Comparison of ENCODE assay signal across 14 mouse cellular contexts in genomic region chr5:139405953-139406352, GRCm38 (mm10). TPM values are rescaled to one million over a fixed set of nuclear protein-coding genes. Genes with fewer than 3 reads are reported as not detected.
A peak's percentile ranks its signal among the peaks of the same experiment; 100 is the strongest.
DNase-seq lines count a peak whose midpoint lies in the region; ATAC-seq and TF ChIP-seq lines count a peak whose summit lies in the region.
"Had no signal": no experiment of that assay in that cellular context is flagged by ENCODE, and none has a peak within 500 bp of the region (broad histone marks: within the 10 kb centered on the region; RNA-seq: fewer than 3 reads in every experiment).

No protein-coding gene starts in this region.

- no peak overlapping the region for H3K4me2 ChIP-seq in heart, postnatal 0 days (ENCODE audit: low read depth, low read length)
- H3K4me2 ChIP-seq in liver, postnatal 0 days (ENCODE audit: low read depth, low read length), result peak overlapping the region; percentile 53
- H3K4me2 ChIP-seq: hindbrain, embryonic 15.5 days; neural tube, embryonic 12.5 days had no signal

- no peaks in the 10 kb centered on the region for H3K27me3 ChIP-seq in heart, postnatal 0 days (ENCODE audit: control insufficient read depth, insufficient read depth, low read length)
- H3K27me3 ChIP-seq in liver, postnatal 0 days (ENCODE audit: insufficient read depth, low read length), result no peaks in the 10 kb centered on the region
- H3K27me3 ChIP-seq: hindbrain, embryonic 15.5 days; neural tube, embryonic 12.5 days had no signal

- H3K9ac ChIP-seq in heart, postnatal 0 days (replicated peaks; ENCODE audit: low read depth, low read length), result no peak overlapping the region
- peak overlapping the region; percentile 51; the same call in 1 of the 2 replicates for H3K9ac ChIP-seq in liver, postnatal 0 days (replicated peaks)
- H3K9ac ChIP-seq: hindbrain, embryonic 15.5 days; neural tube, embryonic 12.5 days had no signal

- TF ChIP-seq EP300 in heart, postnatal 0 days (IDR thresholded peaks at IDR 0.05; ENCODE audit: low read depth), result no peak
- TF ChIP-seq EP300 in liver, postnatal 0 days (IDR thresholded peaks at IDR 0.05; ENCODE audit: low read depth), result no peak

- intact Hi-C loops in heart, postnatal 36 days (cut with DNase I), result loop anchor here (10.0 kb wide), 1 partner anchor 389 kb away; the partner anchor contains the start of gene Mafk

- no peaks in the 10 kb centered on the region for H3K9me3 ChIP-seq in heart, postnatal 0 days (replicated peaks; ENCODE audit: control insufficient read depth, low read length)
- H3K9me3 ChIP-seq in liver, postnatal 0 days (ENCODE audit: low read length), result no peaks in the 10 kb centered on the region
- H3K9me3 ChIP-seq: hindbrain, embryonic 15.5 days; neural tube, embryonic 12.5 days had no signal

- peaks cover 17% of the 10 kb centered on the region for H3K4me1 ChIP-seq in lung, adult 2 months (ENCODE audit: control insufficient read depth, insufficient read depth, low read length)
- peaks cover 21% of the 10 kb centered on the region for H3K4me1 ChIP-seq in heart, postnatal 0 days (ENCODE audit: control insufficient read depth, insufficient read depth)
- peaks cover 25% of the 10 kb centered on the region for H3K4me1 ChIP-seq in liver, postnatal 0 days (ENCODE audit: insufficient read depth)

- DNase-seq in heart, adult 8-10 months (ENCODE audit: low spot score), result peak; percentile 65
- no peak for DNase-seq in heart, postnatal 36 days
- DNase-seq in lung, adult 2 months, result no peak
- no peak for DNase-seq in lung, postnatal 14 days
- DNase-seq in heart, postnatal 0 days (ENCODE audit: low spot score), result no peak
- no peak for DNase-seq in liver, postnatal 0 days
- DNase-seq in layer of hippocampus, adult 2 months (ENCODE audit: low spot score in 2 of 2), result no peak
- DNase-seq in gastrocnemius, postnatal 10 days, result no peak
- DNase-seq: adrenal gland, adult 8-10 months; cerebellum, adult 2 months; right cerebral cortex, postnatal 14 days had no signal

- ATAC-seq in heart, postnatal 0 days (ENCODE audit: insufficient read depth, low read depth), result no peak
- ATAC-seq in liver, postnatal 0 days, result no peak

- H3K27ac ChIP-seq in heart, postnatal 0 days (ENCODE audit: low read depth), result peak overlapping the region; percentile 37; the same call in 1 of the 2 replicates
- peak overlapping the region; percentile 91 for H3K27ac ChIP-seq in liver, postnatal 0 days (ENCODE audit: low read depth)
- H3K27ac ChIP-seq in layer of hippocampus, adult 2 months, result no peak overlapping the region
- H3K27ac ChIP-seq: hindbrain, embryonic 15.5 days; neural tube, embryonic 12.5 days had no signal

- peak overlapping the region; percentile 31 for H3K4me3 ChIP-seq in lung, adult 2 months (replicated peaks; ENCODE audit: extremely low read depth, low read depth, low read length)
- no peak overlapping the region for H3K4me3 ChIP-seq in heart, postnatal 0 days (ENCODE audit: low read depth, low read length)
- peak overlapping the region; percentile 29; the same call in 1 of the 2 replicates for H3K4me3 ChIP-seq in liver, postnatal 0 days (ENCODE audit: low read depth, low read length)
- no peak overlapping the region for H3K4me3 ChIP-seq in layer of hippocampus, adult 2 months
- H3K4me3 ChIP-seq: hindbrain, embryonic 15.5 days; neural tube, embryonic 12.5 days had no signal

- no peak for TF ChIP-seq POLR2A in lung, adult 2 months (IDR thresholded peaks at IDR 0.05; ENCODE audit: borderline replicate concordance, extremely low read depth, low read depth, low read length)

- no peak for TF ChIP-seq CTCF in lung, adult 2 months (IDR thresholded peaks at IDR 0.05; ENCODE audit: insufficient read depth, low read length)
- no peak for TF ChIP-seq CTCF in heart, postnatal 0 days (IDR thresholded peaks at IDR 0.05; ENCODE audit: low read depth)
- no peak for TF ChIP-seq CTCF in liver, postnatal 0 days (IDR thresholded peaks at IDR 0.05; ENCODE audit: low read depth)
- no peak for TF ChIP-seq CTCF in layer of hippocampus, adult 2 months (conservative IDR thresholded peaks at IDR 0.05)

- WGBS in lung, adult 2 months, result 50% methylated on average over 3 of the region's 3 CpGs
- WGBS in heart, postnatal 0 days, result 36% methylated on average over 3 of the region's 3 CpGs
- 50% methylated on average over 3 of the region's 3 CpGs for WGBS in liver, postnatal 0 days (ENCODE audit: insufficient replicate concordance)

- H3K36me3 ChIP-seq in heart, postnatal 0 days (replicated peaks; ENCODE audit: control insufficient read depth, insufficient read depth, low read length), result no peaks in the 10 kb centered on the region
- H3K36me3 ChIP-seq in liver, postnatal 0 days (replicated peaks; ENCODE audit: insufficient read depth, low read length), result no peaks in the 10 kb centered on the region
- H3K36me3 ChIP-seq: hindbrain, embryonic 15.5 days; neural tube, embryonic 12.5 days had no signal

RNA-seq across cellular contexts. Expression of gene C130050O18Rik, which starts 0.9 kb away (rescaled TPM):
- 1 to 10 TPM in 1 of 4 experiments, under 1 TPM in 3; 0.49 to 1.2 (median 0.72) TPM for total RNA-seq in heart, adult 8-10 months (2022)
- under 1 TPM; 0.62 to 0.64 TPM for total RNA-seq in heart, postnatal 36 days (2021)
- 7.2 and 9.0 TPM in 2 replicates for polyA plus RNA-seq in lung, adult 2 months (2012; rRNA removed)
- 1.7 and 1.8 TPM in 2 replicates for total RNA-seq in heart, postnatal 0 days (2014; rRNA removed; ENCODE audit: low replicate concordance)
- 0.23 and 0.31 TPM in 2 replicates for polyA plus RNA-seq in heart, postnatal 0 days (2015; fragmentation: Nextera tagmentation; extraction: Ambion mirVana)
- polyA plus RNA-seq in liver, postnatal 0 days (2015; fragmentation: Nextera tagmentation; extraction: Ambion mirVana), result 1.9 and 2.0 TPM in 2 replicates
- under 1 TPM in 1 of 2 experiments, not detected in 1; 0.18 TPM for total RNA-seq in layer of hippocampus, adult 2 months (2021)
- 1 to 10 TPM; 1.0 to 1.5 TPM for total RNA-seq in gastrocnemius, postnatal 10 days (2021)

RNA-seq across cellular contexts. Expression of gene Gper1, which starts 17.0 kb away (rescaled TPM):
- 1 to 10 TPM; 1.1 to 1.6 (median 1.3) TPM for total RNA-seq in heart, adult 8-10 months (2022)
- total RNA-seq in heart, postnatal 36 days (2021), result 1 to 10 TPM; 1.7 to 2.0 TPM
- 2.7 and 3.3 TPM in 2 replicates for polyA plus RNA-seq in lung, adult 2 months (2012; rRNA removed)
- total RNA-seq in heart, postnatal 0 days (2014; rRNA removed; ENCODE audit: low replicate concordance), result 1.3 and 4.5 TPM in 2 replicates
- 1.0 and 2.0 TPM in 2 replicates for polyA plus RNA-seq in heart, postnatal 0 days (2015; fragmentation: Nextera tagmentation; extraction: Ambion mirVana)
- 0.09 and 0.11 TPM in 2 replicates for polyA plus RNA-seq in liver, postnatal 0 days (2015; fragmentation: Nextera tagmentation; extraction: Ambion mirVana)
- 1 to 10 TPM; 2.1 to 2.4 TPM for total RNA-seq in layer of hippocampus, adult 2 months (2021)
- 1 to 10 TPM; 2.3 to 2.7 TPM for total RNA-seq in gastrocnemius, postnatal 10 days (2021)

RNA-seq across cellular contexts. Expression of gene Gpr146, which starts 28.5 kb away (rescaled TPM):
- total RNA-seq in heart, adult 8-10 months (2022), result 10 to 100 TPM; 43.1 to 55.6 (median 47.0) TPM
- total RNA-seq in heart, postnatal 36 days (2021), result 10 to 100 TPM; 43.6 to 56.2 TPM
- 75.7 and 93.4 TPM in 2 replicates for polyA plus RNA-seq in lung, adult 2 months (2012; rRNA removed)
- 38.2 and 39.1 TPM in 2 replicates for total RNA-seq in heart, postnatal 0 days (2014; rRNA removed; ENCODE audit: low replicate concordance)
- polyA plus RNA-seq in heart, postnatal 0 days (2015; fragmentation: Nextera tagmentation; extraction: Ambion mirVana), result 23.0 and 23.7 TPM in 2 replicates
- 14.5 and 14.7 TPM in 2 replicates for polyA plus RNA-seq in liver, postnatal 0 days (2015; fragmentation: Nextera tagmentation; extraction: Ambion mirVana)
- 10 to 100 TPM; 11.5 to 12.8 TPM for total RNA-seq in layer of hippocampus, adult 2 months (2021)
- total RNA-seq in gastrocnemius, postnatal 10 days (2021), result 10 to 100 TPM; 13.0 to 19.0 TPM

RNA-seq across cellular contexts. Expression of gene Cyp2w1, which starts 53.5 kb away (rescaled TPM):
- not detected for total RNA-seq in heart, adult 8-10 months (2022)
- total RNA-seq in heart, postnatal 36 days (2021), result not detected
- polyA plus RNA-seq in lung, adult 2 months (2012; rRNA removed), result 0.33 TPM in 1 of 2 replicates, not detected in the other
- total RNA-seq in heart, postnatal 0 days (2014; rRNA removed; ENCODE audit: low replicate concordance), result not detected in 2 replicates
- polyA plus RNA-seq in heart, postnatal 0 days (2015; fragmentation: Nextera tagmentation; extraction: Ambion mirVana), result not detected in 2 replicates
- polyA plus RNA-seq in liver, postnatal 0 days (2015; fragmentation: Nextera tagmentation; extraction: Ambion mirVana), result not detected in 2 replicates
- not detected for total RNA-seq in layer of hippocampus, adult 2 months (2021)
- total RNA-seq in gastrocnemius, postnatal 10 days (2021), result not detected
- total RNA-seq: adrenal gland, adult 8-10 months; layer of hippocampus, postnatal 25 days had no signal
- polyA plus RNA-seq: cerebellum, adult 2 months; hindbrain, embryonic 15.5 days; neural tube, embryonic 12.5 days had no signal

RNA-seq across cellular contexts. Expression of gene 3110082I17Rik, which starts 54.4 kb away (rescaled TPM):
- total RNA-seq in heart, adult 8-10 months (2022), result 1 to 10 TPM; 5.4 to 8.7 (median 6.8) TPM
- 1 to 10 TPM; 4.7 to 5.5 TPM for total RNA-seq in heart, postnatal 36 days (2021)
- polyA plus RNA-seq in lung, adult 2 months (2012; rRNA removed), result 12.2 and 14.0 TPM in 2 replicates
- 5.0 and 5.9 TPM in 2 replicates for total RNA-seq in heart, postnatal 0 days (2014; rRNA removed; ENCODE audit: low replicate concordance)
- polyA plus RNA-seq in heart, postnatal 0 days (2015; fragmentation: Nextera tagmentation; extraction: Ambion mirVana), result 9.5 and 10.6 TPM in 2 replicates
- polyA plus RNA-seq in liver, postnatal 0 days (2015; fragmentation: Nextera tagmentation; extraction: Ambion mirVana), result 7.5 and 9.5 TPM in 2 replicates
- total RNA-seq in layer of hippocampus, adult 2 months (2021), result 10 to 100 TPM; 17.1 to 18.1 TPM
- 10 to 100 TPM; 11.8 to 12.2 TPM for total RNA-seq in gastrocnemius, postnatal 10 days (2021)

Comparison
In these comparisons a context has a peak if more than half of its experiments do, and no peak if none do; other contexts are left out.
1. H3K4me3 ChIP-seq: peak in lung, adult 2 months (single experiment) and liver, postnatal 0 days (single experiment); none in heart, postnatal 0 days (single experiment) and layer of hippocampus, adult 2 months (single experiment).